Comparison of ENCODE assay signal across 7 mouse cellular contexts in the genomic region with DNA sequence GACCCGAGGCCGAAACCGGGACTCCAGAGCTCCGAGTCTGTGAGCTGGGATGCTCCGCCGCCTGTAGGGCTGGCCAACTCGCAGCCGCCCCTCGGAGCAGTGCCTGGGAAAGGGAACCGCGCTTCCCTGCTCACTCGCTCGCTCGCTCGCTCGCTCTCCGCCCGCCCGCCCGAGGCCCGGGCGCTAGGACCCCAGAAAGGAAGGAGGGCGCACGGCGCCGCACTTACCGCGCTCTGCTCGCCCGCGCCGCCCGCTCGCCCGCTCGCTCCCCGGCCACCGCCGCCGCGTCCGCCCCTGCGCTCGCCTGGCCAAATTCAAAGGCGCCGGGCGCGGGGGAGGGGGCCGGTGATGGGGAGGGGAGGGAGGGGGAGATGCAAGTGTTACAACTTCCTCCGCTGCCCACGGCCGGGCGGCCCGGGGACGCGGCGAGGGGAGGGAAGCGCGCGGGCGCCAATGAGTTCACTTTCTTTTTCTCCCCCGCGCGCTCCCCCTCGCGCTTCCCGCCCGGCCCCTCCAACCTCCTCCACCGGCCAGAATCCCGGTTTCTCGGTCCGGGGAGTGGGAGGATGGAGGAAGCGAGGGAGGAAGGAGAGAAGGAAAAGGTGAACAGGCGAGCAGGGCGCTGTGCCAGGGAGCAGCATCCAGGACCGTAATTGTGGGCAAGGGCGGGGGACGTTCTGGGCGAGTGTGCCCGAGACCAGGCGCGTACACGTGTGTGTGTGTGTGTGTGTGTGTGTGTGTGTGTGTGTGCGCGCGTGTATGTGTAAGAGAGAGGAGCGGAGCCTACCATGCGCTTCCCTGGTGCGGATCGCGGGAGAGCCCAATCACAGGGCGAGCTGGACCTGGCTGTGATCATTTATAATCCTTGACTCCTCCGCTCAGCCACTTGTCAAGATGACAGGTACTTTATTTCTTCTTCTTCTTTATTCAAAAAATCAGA. TPM values are rescaled to one million over a fixed set of nuclear protein-coding genes. Genes with fewer than 3 reads are reported as not detected.
A peak's percentile ranks its signal among the peaks of the same experiment; 100 is the strongest.
DNase-seq lines count a peak whose midpoint lies in the region; ATAC-seq and TF ChIP-seq lines count a peak whose summit lies in the region.

No protein-coding gene starts in this region.

- H3K4me3 ChIP-seq in bone marrow, adult 2 months (replicated peaks; ENCODE audit: control insufficient read depth, low read depth, low read length), result peak overlapping the region; percentile 24
- peak overlapping the region; percentile 84 for H3K4me3 ChIP-seq in hindbrain, embryonic 15.5 days
- H3K4me3 ChIP-seq in midbrain, embryonic 15.5 days, result peak overlapping the region; percentile 63

- ATAC-seq in hindbrain, embryonic 15.5 days (ENCODE audit: low FRiP score, low read depth), result peak; percentile 88
- ATAC-seq in midbrain, embryonic 15.5 days (replicated peaks), result peak; percentile 85

- no peak for TF ChIP-seq CTCF in bone marrow, adult 2 months (IDR thresholded peaks at IDR 0.05; ENCODE audit: control insufficient read depth, insufficient read depth, low read length)

- H3K27ac ChIP-seq in bone marrow, adult 2 months (ENCODE audit: control insufficient read depth, insufficient read depth, low read depth, low read length, poor library complexity), result no peak overlapping the region
- peak overlapping the region; percentile 83 for H3K27ac ChIP-seq in hindbrain, embryonic 15.5 days (replicated peaks)
- H3K27ac ChIP-seq in midbrain, embryonic 15.5 days, result peak overlapping the region; percentile 86

- no peaks in the 10 kb centered on the region for H3K9me3 ChIP-seq in hindbrain, embryonic 15.5 days
- no peaks in the 10 kb centered on the region for H3K9me3 ChIP-seq in midbrain, embryonic 15.5 days

- no peaks in the 10 kb centered on the region for H3K36me3 ChIP-seq in hindbrain, embryonic 15.5 days
- no peaks in the 10 kb centered on the region for H3K36me3 ChIP-seq in midbrain, embryonic 15.5 days (replicated peaks)

- H3K4me1 ChIP-seq in bone marrow, adult 2 months (ENCODE audit: control insufficient read depth, insufficient read depth, low read length), result no peaks in the 10 kb centered on the region
- H3K4me1 ChIP-seq in hindbrain, embryonic 15.5 days (replicated peaks), result peaks cover 29% of the 10 kb centered on the region
- peaks cover 36% of the 10 kb centered on the region for H3K4me1 ChIP-seq in midbrain, embryonic 15.5 days

- peak overlapping the region; percentile 94 for H3K4me2 ChIP-seq in hindbrain, embryonic 15.5 days
- peak overlapping the region; percentile 99 for H3K4me2 ChIP-seq in midbrain, embryonic 15.5 days

- no peak for TF ChIP-seq POLR2A in bone marrow, adult 2 months (IDR thresholded peaks at IDR 0.05; ENCODE audit: borderline replicate concordance, control insufficient read depth, low read depth, low read length)

- peak; percentile 86 for DNase-seq in Muller cell, postnatal 12 days (ENCODE audit: inconsistent ontology term)
- DNase-seq in frontal cortex, postnatal 14 days (ENCODE audit: low spot score in 2 of 2), result peak; percentile 18 to 26
- DNase-seq in left cerebral cortex, postnatal 4 days, result peak; percentile 60
- peak; percentile 26 for DNase-seq in telencephalon, adult 2 months (ENCODE audit: low read depth, low spot score)

- H3K27me3 ChIP-seq in hindbrain, embryonic 15.5 days, result peaks cover 21% of the 10 kb centered on the region
- peaks cover 15% of the 10 kb centered on the region for H3K27me3 ChIP-seq in midbrain, embryonic 15.5 days (replicated peaks)

- H3K9ac ChIP-seq in hindbrain, embryonic 15.5 days, result peak overlapping the region; percentile 62
- H3K9ac ChIP-seq in midbrain, embryonic 15.5 days, result peak overlapping the region; percentile 76

- 1% methylated on average over 78 of the region's 93 CpGs for WGBS in bone marrow, adult 2 months
- under 1% methylated on average over 49 of the region's 93 CpGs for WGBS in hindbrain, embryonic 15.5 days
- WGBS in midbrain, embryonic 15.5 days, result under 1% methylated on average over 83 of the region's 93 CpGs

- intact Hi-C loops in left cerebral cortex, postnatal 4 days (cut with DNase I), result loop anchor here (5.0 kb wide), 1 partner anchor 281 kb away; no protein-coding TSS in a partner anchor

RNA-seq across cellular contexts. Expression of a gene that starts 0.5 kb away (rescaled TPM):
- 0.20 and 0.45 TPM in 2 replicates for polyA plus RNA-seq in bone marrow, adult 2 months (2011; ENCODE audit: insufficient read depth, insufficient read length, low replicate concordance, missing spikeins)
- 29.6 and 32.7 TPM in 2 replicates for polyA plus RNA-seq in hindbrain, embryonic 15.5 days (2015; fragmentation: Nextera tagmentation; extraction: Ambion mirVana)
- total RNA-seq in left cerebral cortex, postnatal 4 days (2021), result 100 to 1,000 TPM; 162 to 169 TPM
- polyA plus RNA-seq in midbrain, embryonic 15.5 days (2015; fragmentation: Nextera tagmentation; extraction: Ambion mirVana), result 41.6 and 49.6 TPM in 2 replicates

Comparison
In these comparisons a context has a peak if more than half of its experiments do, and no peak if none do; other contexts are left out.
1. DNase-seq: peak in every context shown above with its lines; median percentile 86 in Muller cell, postnatal 12 days; 60 in left cerebral cortex, postnatal 4 days; 26 in telencephalon, adult 2 months; 22 in frontal cortex, postnatal 14 days.
2. H3K4me3 ChIP-seq: peak in every context shown above with its lines; median percentile 84 in hindbrain, embryonic 15.5 days; 63 in midbrain, embryonic 15.5 days; 24 in bone marrow, adult 2 months.
3. RNA of a gene that starts 0.5 kb away (polyA plus RNA-seq): 41.6 to 49.6 TPM in midbrain, embryonic 15.5 days and 29.6 to 32.7 TPM in hindbrain, embryonic 15.5 days; 0.20 to 0.45 TPM in bone marrow, adult 2 months; every median in the first group is over 10 times any median in the second.